Mouse (Mus musculus) lung, postnatal 0 days (tissue): ENCODE data around the gene Opa3.

Source experiments
- CTCF ChIP-seq: IDR thresholded peaks from 2 replicates; pipeline ENCODE4 v1.5.1; 2016; ENCODE audit warnings: antibody characterized with exemption, mild to moderate bottlenecking
- EP300 ChIP-seq: IDR thresholded peaks from 2 replicates; pipeline ENCODE4 v1.6.1; 2016; ENCODE audit warnings: antibody characterized with exemption, mild to moderate bottlenecking, control low read depth

DNA sequence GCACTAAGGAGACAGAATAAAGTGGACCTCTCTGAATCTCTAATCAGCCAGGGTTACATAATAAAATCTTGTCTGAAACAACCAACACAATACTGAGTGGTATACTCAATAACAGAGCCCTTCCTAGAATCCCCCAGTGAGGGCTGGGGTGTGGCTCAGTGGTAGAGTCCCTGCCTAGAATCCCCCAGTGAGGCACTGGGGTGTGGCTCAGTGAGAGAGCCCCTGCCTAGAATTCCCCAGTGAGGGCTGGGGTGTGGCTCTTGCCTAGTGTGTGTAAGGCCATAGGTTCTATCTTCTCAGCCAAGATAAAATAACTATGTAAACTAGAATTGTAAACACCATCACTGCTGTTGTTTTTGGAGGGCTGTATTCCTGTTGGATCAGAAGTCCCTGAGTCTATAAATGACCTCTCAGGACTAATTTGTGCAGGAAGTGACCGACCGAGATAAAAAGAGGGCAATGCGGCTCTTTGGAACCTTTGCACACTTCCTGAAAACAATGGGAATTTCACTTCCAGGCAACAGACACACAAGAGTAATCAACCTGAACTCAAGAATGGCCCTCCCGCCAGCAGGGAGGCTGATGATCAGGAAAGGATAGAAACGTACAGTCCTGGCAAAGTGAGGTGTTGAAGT is 17.0 kb upstream of the Opa3 start:
- TF ChIP-seq CTCF = no peak
- TF ChIP-seq EP300 = peak; percentile 34; the same call in 1 of the 2 replicates
